Mouse (Mus musculus): ENCODE results near the gene Islr.

Islr gene

DNA sequence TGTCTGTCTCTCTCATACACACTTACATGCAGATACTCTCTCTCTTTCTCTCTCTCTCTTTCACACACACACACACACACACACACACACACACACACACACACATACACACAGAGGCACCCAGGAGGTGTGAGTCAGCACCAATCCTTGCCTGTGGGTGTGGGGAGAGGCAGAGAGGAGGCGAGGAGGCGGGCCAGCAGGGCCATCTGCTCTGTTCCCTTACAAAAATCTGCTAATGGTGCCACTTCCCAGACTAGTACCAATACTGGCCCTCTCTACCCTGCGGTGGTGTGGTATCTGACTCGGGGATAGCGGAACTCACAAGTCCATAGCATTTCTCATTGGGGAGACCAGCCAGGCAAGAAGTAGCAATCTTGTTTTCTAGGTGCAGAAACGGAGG, 92.7 kb downstream of the Islr start:
- no peak for DNase-seq

DNA sequence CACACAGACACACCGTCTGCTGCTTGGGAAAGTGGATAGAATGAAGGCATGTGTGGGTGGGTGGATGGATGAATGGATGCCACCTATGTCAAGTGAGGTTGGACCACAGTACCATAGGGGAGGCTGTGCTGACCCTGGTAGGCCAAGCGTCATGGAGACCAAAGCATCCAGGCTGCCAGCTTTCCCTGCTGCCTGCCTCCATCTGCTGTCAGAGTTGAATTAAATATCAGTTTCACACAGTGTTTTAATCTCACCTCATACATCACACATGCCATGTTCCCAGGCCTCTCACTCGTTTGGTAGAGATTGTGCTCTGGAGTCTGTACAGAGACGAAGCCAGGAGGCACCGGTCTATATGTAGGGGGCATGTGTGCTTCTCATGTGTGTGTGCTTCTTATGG, 93.3 kb downstream of the Islr start:
- no peak for DNase-seq

DNA sequence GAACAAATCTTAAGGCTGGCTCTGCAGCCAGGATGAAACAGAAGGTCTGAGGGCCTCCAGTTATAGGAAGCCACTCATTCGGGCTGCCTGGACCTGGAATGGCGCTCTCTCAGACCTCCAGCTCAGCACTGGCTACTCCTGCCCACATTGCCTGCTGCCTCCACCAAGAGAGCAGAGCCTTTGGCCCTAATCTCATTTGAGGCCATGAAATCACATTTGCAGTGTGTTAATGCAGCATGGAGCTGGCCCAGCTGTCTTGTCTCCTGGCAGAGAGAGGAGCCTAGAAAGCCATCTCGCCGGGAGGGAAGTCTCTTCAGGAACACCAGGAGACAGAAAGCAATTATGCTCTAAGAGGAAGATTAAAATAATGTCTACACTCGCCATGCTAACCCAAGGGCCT, 96.6 kb downstream of the Islr start:
- DNase-seq, result no peak
